Mouse (Mus musculus): ENCODE data around the gene Zfp446. TPM values are rescaled to one million over a fixed set of nuclear protein-coding genes. Genes with fewer than 3 reads are reported as not detected.

The Zfp446 gene
- polyA plus RNA-seq, 1 experiment = 5.1 TPM

DNA sequence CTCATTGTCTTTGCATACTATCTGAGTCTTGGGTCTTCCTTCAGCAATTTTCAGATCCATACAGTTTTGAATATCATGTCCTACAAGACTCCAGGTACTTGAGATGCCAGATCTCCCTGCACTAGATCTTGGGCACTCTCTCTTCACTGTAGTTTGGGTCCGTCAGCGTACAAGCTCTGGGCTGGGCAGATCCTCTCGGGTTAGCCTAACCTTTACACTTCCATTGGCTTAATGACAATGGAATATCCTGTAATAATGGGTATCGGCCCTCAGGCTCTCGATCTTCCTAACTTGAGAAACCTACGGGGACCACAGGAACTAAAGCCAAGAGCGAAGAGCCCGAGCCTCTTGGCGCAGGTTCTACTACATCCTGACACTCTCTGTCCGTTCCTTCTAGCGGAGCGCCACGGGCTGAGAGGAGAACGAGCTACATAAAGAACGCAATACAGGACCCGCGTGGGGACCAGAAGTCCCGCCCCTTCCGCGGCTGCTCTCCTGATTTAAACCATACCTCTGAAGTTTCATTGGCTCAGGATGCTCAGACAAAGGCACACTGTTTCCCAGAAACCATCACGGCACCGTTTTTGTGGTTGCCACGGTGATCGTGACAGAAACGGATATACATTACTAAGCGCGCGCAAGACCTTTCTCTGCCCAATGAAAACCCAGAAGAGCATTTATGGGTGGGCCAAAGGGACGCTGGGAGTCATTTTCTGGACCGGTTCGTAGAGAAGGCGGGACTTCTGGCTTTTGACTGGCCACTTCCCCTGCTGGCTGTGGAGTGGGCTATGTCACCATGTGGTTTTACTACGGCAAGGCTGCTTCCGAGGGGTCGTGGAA lies 28.4 kb upstream of the Zfp446 start:
- Histone ChIP-seq H3K27me3 (ENCODE audit: control insufficient read depth, insufficient read depth, low read length, poor library complexity, severe bottlenecking) (no peaks in the 10 kb centered on the region), H3K36me3 (ENCODE audit: control insufficient read depth, insufficient read depth, low read length, poor library complexity, severe bottlenecking) (no peaks in the 10 kb centered on the region), H3K9ac (ENCODE audit: low read depth, poor library complexity, severe bottlenecking) (peak overlapping the region; percentile 92), H3K27ac (ENCODE audit: insufficient read depth, low read length) (peak overlapping the region; percentile 49; the same call in 1 of the 2 replicates), H3K9me3 (replicated peaks; ENCODE audit: control insufficient read depth, insufficient read depth, low read length, poor library complexity, severe bottlenecking) (no peaks in the 10 kb centered on the region), H3K4me1 (ENCODE audit: control insufficient read depth, insufficient read depth, low read length) (no peaks in the 10 kb centered on the region), H3K4me3 (ENCODE audit: low read depth, low read length) (peak overlapping the region; percentile 74)
- 0 out of 2 replicates have a peak, but pooled peaks have one; percentile 6 for TF ChIP-seq EP300 (IDR thresholded peaks at IDR 0.05; ENCODE audit: insufficient read depth, low read depth, low read length)
- TF ChIP-seq CTCF (IDR thresholded peaks at IDR 0.05; ENCODE audit: low read depth, low read length) = no peak
- TF ChIP-seq POLR2A (IDR thresholded peaks at IDR 0.05; ENCODE audit: insufficient read depth, low read length) = peak; percentile 48

DNA sequence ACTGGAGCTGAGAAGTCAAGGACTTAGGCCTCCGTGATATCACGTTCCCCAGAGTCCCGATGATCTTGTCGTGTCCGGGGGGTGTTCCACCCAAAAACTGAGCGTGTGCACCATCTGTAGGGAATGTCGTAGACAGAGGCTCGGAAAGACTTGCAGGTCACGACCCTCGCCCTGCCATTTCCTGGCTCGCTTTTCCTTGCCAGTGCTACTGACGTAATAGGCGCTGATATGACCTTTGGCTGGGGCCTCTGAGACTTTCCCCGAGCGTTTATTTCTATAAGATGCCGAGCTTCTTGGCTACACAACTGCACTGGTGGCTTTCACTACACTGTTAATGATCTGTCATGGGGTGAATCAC lies 27.8 kb upstream of the Zfp446 start:
- Histone ChIP-seq H3K4me3 (ENCODE audit: low read depth, low read length) (peak overlapping the region; percentile 74), H3K27ac (ENCODE audit: insufficient read depth, low read length) (peak overlapping the region; percentile 0)
- TF ChIP-seq POLR2A (IDR thresholded peaks at IDR 0.05; ENCODE audit: insufficient read depth, low read length) = no peak
- no peak for TF ChIP-seq EP300 (IDR thresholded peaks at IDR 0.05; ENCODE audit: insufficient read depth, low read depth, low read length)
- no peak for TF ChIP-seq CTCF (IDR thresholded peaks at IDR 0.05; ENCODE audit: low read depth, low read length)

GRCm38 (mm10) chr7:12954896-12955295 lies 22.8 kb upstream of the Zfp446 start:
- TF ChIP-seq CTCF (IDR thresholded peaks at IDR 0.05; ENCODE audit: low read depth, low read length) (no peak), POLR2A (IDR thresholded peaks at IDR 0.05; ENCODE audit: insufficient read depth, low read length) (no peak), EP300 (IDR thresholded peaks at IDR 0.05; ENCODE audit: insufficient read depth, low read depth, low read length) (no peak)

More for the DNA sequence above, 27.8 kb upstream of the Zfp446 start:
- no peaks in the 10 kb centered on the region for H3K27me3 ChIP-seq (ENCODE audit: control insufficient read depth, insufficient read depth, low read length, poor library complexity, severe bottlenecking)
- no peaks in the 10 kb centered on the region for H3K4me1 ChIP-seq (ENCODE audit: control insufficient read depth, insufficient read depth, low read length)
- peak overlapping the region; percentile 44 for H3K9ac ChIP-seq (ENCODE audit: low read depth, poor library complexity, severe bottlenecking)
- no peaks in the 10 kb centered on the region for H3K36me3 ChIP-seq (ENCODE audit: control insufficient read depth, insufficient read depth, low read length, poor library complexity, severe bottlenecking)
- H3K9me3 ChIP-seq (replicated peaks; ENCODE audit: control insufficient read depth, insufficient read depth, low read length, poor library complexity, severe bottlenecking) = no peaks in the 10 kb centered on the region

GRCm38 (mm10) chr7:12957511-12957910 lies 20.1 kb upstream of the Zfp446 start:
- Histone ChIP-seq H3K27me3 (ENCODE audit: control insufficient read depth, insufficient read depth, low read length, poor library complexity, severe bottlenecking) (no peaks in the 10 kb centered on the region), H3K9me3 (replicated peaks; ENCODE audit: control insufficient read depth, insufficient read depth, low read length, poor library complexity, severe bottlenecking) (no peaks in the 10 kb centered on the region), H3K4me3 (ENCODE audit: low read depth, low read length) (no peak overlapping the region), H3K4me1 (ENCODE audit: control insufficient read depth, insufficient read depth, low read length) (no peaks in the 10 kb centered on the region), H3K9ac (ENCODE audit: low read depth, poor library complexity, severe bottlenecking) (no peak overlapping the region), H3K27ac (ENCODE audit: insufficient read depth, low read length) (no peak overlapping the region), H3K36me3 (ENCODE audit: control insufficient read depth, insufficient read depth, low read length, poor library complexity, severe bottlenecking) (no peaks in the 10 kb centered on the region)
- TF ChIP-seq POLR2A (IDR thresholded peaks at IDR 0.05; ENCODE audit: insufficient read depth, low read length) (no peak), EP300 (IDR thresholded peaks at IDR 0.05; ENCODE audit: insufficient read depth, low read depth, low read length) (no peak), CTCF (IDR thresholded peaks at IDR 0.05; ENCODE audit: low read depth, low read length) (no peak)

More at GRCm38 (mm10) chr7:12954896-12955295, 22.8 kb upstream of the Zfp446 start:
- no peaks in the 10 kb centered on the region for H3K9me3 ChIP-seq (replicated peaks; ENCODE audit: control insufficient read depth, insufficient read depth, low read length, poor library complexity, severe bottlenecking)
- H3K4me3 ChIP-seq (ENCODE audit: low read depth, low read length) = no peak overlapping the region
- no peaks in the 10 kb centered on the region for H3K27me3 ChIP-seq (ENCODE audit: control insufficient read depth, insufficient read depth, low read length, poor library complexity, severe bottlenecking)
- H3K36me3 ChIP-seq (ENCODE audit: control insufficient read depth, insufficient read depth, low read length, poor library complexity, severe bottlenecking) = no peaks in the 10 kb centered on the region
- H3K9ac ChIP-seq (ENCODE audit: low read depth, poor library complexity, severe bottlenecking) = no peak overlapping the region
- no peak overlapping the region for H3K27ac ChIP-seq (ENCODE audit: insufficient read depth, low read length)
- H3K4me1 ChIP-seq (ENCODE audit: control insufficient read depth, insufficient read depth, low read length) = no peaks in the 10 kb centered on the region

DNA sequence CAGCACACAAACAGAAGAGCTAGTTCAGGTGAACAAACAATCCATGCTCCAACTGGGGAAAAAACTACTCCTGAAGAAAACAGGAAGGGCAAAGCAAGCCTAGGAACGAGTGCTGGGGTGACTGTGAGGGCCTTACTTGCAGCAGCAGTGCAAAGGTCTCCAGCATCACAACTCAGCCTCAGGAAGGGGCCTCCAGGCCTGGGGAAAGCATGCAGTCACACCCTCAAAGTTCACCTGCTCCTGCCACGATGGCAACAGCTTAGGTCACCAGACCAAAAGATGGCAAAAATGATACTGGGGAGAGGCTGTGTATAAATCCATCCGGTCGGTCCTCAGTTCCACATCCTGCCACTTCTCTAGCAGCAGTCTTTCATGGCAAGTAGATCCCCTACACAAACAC lies 18.7 kb upstream of the Zfp446 start:
- H3K9ac ChIP-seq (ENCODE audit: low read depth, poor library complexity, severe bottlenecking) = no peak overlapping the region
- H3K36me3 ChIP-seq (ENCODE audit: control insufficient read depth, insufficient read depth, low read length, poor library complexity, severe bottlenecking) = no peaks in the 10 kb centered on the region
- no peaks in the 10 kb centered on the region for H3K4me1 ChIP-seq (ENCODE audit: control insufficient read depth, insufficient read depth, low read length)
- no peaks in the 10 kb centered on the region for H3K27me3 ChIP-seq (ENCODE audit: control insufficient read depth, insufficient read depth, low read length, poor library complexity, severe bottlenecking)
- no peak overlapping the region for H3K4me3 ChIP-seq (ENCODE audit: low read depth, low read length)
- H3K9me3 ChIP-seq (replicated peaks; ENCODE audit: control insufficient read depth, insufficient read depth, low read length, poor library complexity, severe bottlenecking) = no peaks in the 10 kb centered on the region
- TF ChIP-seq EP300 (IDR thresholded peaks at IDR 0.05; ENCODE audit: insufficient read depth, low read depth, low read length) = no peak
- TF ChIP-seq CTCF (IDR thresholded peaks at IDR 0.05; ENCODE audit: low read depth, low read length) = no peak
- TF ChIP-seq POLR2A (IDR thresholded peaks at IDR 0.05; ENCODE audit: insufficient read depth, low read length) = no peak
- H3K27ac ChIP-seq (ENCODE audit: insufficient read depth, low read length) = 0 out of 2 replicates have a peak overlapping the region, but pooled peaks have one; percentile 0

DNA sequence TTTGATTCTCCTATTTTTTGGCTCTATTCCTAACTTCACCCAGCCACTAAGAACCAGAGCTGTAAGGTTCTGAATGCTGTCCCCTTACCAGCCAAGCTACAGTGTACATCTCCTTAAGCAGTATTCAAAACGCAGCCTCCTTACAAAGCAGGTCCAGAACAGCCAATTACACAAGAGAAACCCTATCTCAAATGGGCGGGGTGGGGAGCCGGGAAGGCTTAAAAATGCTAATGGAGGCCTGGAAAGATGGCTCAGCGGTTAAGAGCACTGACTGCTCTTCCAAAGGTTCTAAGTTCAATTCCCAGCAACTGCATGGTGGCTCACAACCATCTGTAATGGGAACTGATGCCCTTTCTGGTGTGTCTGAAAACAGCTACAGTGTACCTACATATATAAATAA lies 17.9 kb upstream of the Zfp446 start:
- no peaks in the 10 kb centered on the region for H3K27me3 ChIP-seq (ENCODE audit: control insufficient read depth, insufficient read depth, low read length, poor library complexity, severe bottlenecking)
- no peaks in the 10 kb centered on the region for H3K36me3 ChIP-seq (ENCODE audit: control insufficient read depth, insufficient read depth, low read length, poor library complexity, severe bottlenecking)
- H3K27ac ChIP-seq (ENCODE audit: insufficient read depth, low read length) = 0 out of 2 replicates have a peak overlapping the region, but pooled peaks have one; percentile 0
- no peaks in the 10 kb centered on the region for H3K4me1 ChIP-seq (ENCODE audit: control insufficient read depth, insufficient read depth, low read length)
- H3K9ac ChIP-seq (ENCODE audit: low read depth, poor library complexity, severe bottlenecking) = no peak overlapping the region
- H3K9me3 ChIP-seq (replicated peaks; ENCODE audit: control insufficient read depth, insufficient read depth, low read length, poor library complexity, severe bottlenecking) = no peaks in the 10 kb centered on the region
- H3K4me3 ChIP-seq (ENCODE audit: low read depth, low read length) = no peak overlapping the region
- TF ChIP-seq POLR2A (IDR thresholded peaks at IDR 0.05; ENCODE audit: insufficient read depth, low read length) (no peak), CTCF (IDR thresholded peaks at IDR 0.05; ENCODE audit: low read depth, low read length) (no peak), EP300 (IDR thresholded peaks at IDR 0.05; ENCODE audit: insufficient read depth, low read depth, low read length) (no peak)

All from ES-Bruce4 (cell line).